Mouse (Mus musculus): ENCODE measurements around the gene Cdh23.

DNA sequence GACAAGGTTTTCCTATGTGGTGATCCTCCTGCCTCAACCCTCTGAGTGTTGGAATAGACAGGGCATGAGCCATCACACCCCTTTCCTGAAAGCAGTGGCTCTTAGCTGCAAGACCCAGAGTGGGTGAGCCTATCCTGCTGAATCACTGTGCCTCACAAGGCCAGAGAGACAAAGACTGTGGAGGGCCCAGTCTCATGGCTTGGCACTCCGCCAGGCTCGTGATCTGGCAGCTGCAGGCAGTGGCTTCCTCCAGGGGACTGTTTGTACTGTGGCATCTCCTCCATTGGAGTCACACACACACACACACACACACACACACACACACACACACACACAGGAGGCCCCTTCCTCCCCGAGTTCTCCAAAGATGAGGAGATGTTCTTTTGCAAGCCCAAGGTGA, 433.9 kb downstream of the Cdh23 start:
- no peak for TF ChIP-seq CHD2 (IDR thresholded peaks at IDR 0.05; ENCODE audit: low read depth, low read length)
- TF ChIP-seq MAFK (IDR thresholded peaks at IDR 0.05; ENCODE audit: insufficient read depth, low read depth, low read length): no peak
- TF ChIP-seq ZNF384 (IDR thresholded peaks at IDR 0.05; ENCODE audit: low read depth, low read length): no peak
